Mouse (Mus musculus): ENCODE measurements around the gene Srsf12. TPM values are rescaled to one million over a fixed set of nuclear protein-coding genes. Genes with fewer than 3 reads are reported as not detected.

The Srsf12 gene
- total RNA-seq, 2 experiments from 2014 or later, result 38.6 to 41.6 TPM

Other genes starting within 250 kb of the Srsf12 start
- 10 to 100 TPM; 67.1 to 80.1 TPM for gene Rragd, start 226.0 kb upstream of the Srsf12 start, total RNA-seq (2021)
- 100 to 1,000 TPM; 124 to 126 TPM for gene Ube2j1, start 177.6 kb upstream of the Srsf12 start, total RNA-seq (2021)
- gene Gabrr2, start 146.0 kb upstream of the Srsf12 start, total RNA-seq (2021), result not detected
- under 1 TPM; 0.19 to 0.20 TPM for gene Gabrr1, start 76.5 kb upstream of the Srsf12 start, total RNA-seq (2021)
- 1 to 10 TPM; 6.6 to 8.1 TPM for gene Pm20d2, start 19.3 kb upstream of the Srsf12 start, total RNA-seq (2021)
- 100 to 1,000 TPM in 1 of 2 experiments, 10 to 100 TPM in 1; 99.2 to 103 TPM for gene Pnrc1, start 81.2 kb downstream of the Srsf12 start, total RNA-seq (2021)
- 10 to 100 TPM; 17.6 to 19.8 TPM for gene Rngtt, start 101.3 kb downstream of the Srsf12 start, total RNA-seq (2021)

Measured in left cerebral cortex, postnatal 10 days (tissue).